In the genomic region with DNA sequence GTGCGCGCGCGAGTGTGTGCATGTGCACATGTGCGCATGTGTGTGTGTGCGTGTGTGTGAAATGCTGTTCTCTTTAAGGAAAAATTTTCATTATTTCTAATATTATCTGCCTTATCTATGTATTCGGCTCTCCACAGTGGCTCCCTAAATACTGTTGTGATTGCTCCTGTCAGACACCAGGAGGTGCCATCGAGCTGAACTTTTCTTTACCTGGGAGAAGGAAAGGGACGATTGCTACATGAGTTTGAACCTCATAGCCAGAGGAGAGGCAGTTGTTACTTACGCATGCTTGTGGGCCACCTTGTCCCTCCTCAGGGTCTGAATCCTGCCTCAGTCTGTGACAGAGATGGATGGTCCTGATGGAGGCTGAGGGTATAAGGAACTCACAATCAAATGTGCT, we compare ENCODE assay signal across 10 mouse cellular contexts. TPM values are rescaled to one million over a fixed set of nuclear protein-coding genes. Genes with fewer than 3 reads are reported as not detected.
A peak's percentile ranks its signal among the peaks of the same experiment; 100 is the strongest.
DNase-seq lines count a peak whose midpoint lies in the region; ATAC-seq lines count a peak whose summit lies in the region.
"Had no signal": no experiment of that assay in that cellular context is flagged by ENCODE, and none has a peak within 500 bp of the region (broad histone marks: within the 10 kb centered on the region; RNA-seq: fewer than 3 reads in every experiment).

No protein-coding gene starts in this region.

- H3K27me3 ChIP-seq in kidney, embryonic 15.5 days: no peaks in the 10 kb centered on the region
- H3K27me3 ChIP-seq in neural tube, embryonic 11.5 days (ENCODE audit: control insufficient read depth, insufficient read depth, low read length): no peaks in the 10 kb centered on the region
- H3K27me3 ChIP-seq: lung, embryonic 15.5 days had no signal

- no peak overlapping the region for H3K27ac ChIP-seq in kidney, embryonic 15.5 days
- H3K27ac ChIP-seq in neural tube, embryonic 11.5 days (ENCODE audit: low read depth, low read length): no peak overlapping the region
- H3K27ac ChIP-seq: lung, embryonic 15.5 days had no signal

- H3K4me2 ChIP-seq in kidney, embryonic 15.5 days: no peak overlapping the region
- H3K4me2 ChIP-seq in neural tube, embryonic 11.5 days (ENCODE audit: low read depth): no peak overlapping the region
- H3K4me2 ChIP-seq: lung, embryonic 15.5 days had no signal

- peaks cover 4% of the 10 kb centered on the region; the same call in 1 of the 2 replicates for H3K4me1 ChIP-seq in kidney, embryonic 15.5 days
- H3K4me1 ChIP-seq in neural tube, embryonic 11.5 days (ENCODE audit: control insufficient read depth, insufficient read depth, low read length): no peaks in the 10 kb centered on the region

- ATAC-seq in kidney, embryonic 15.5 days (replicated peaks; ENCODE audit: low FRiP score): no peak
- ATAC-seq in neural tube, embryonic 11.5 days (ENCODE audit: insufficient read depth, low FRiP score, low TSS enrichment): no peak
- no peak; the same call in 1 of the 2 replicates for ATAC-seq in monocyte, adult 5-6 weeks (replicated peaks; ENCODE audit: insufficient number of reproducible peaks, low FRiP score, low TSS enrichment, poor library complexity, severe bottlenecking)

- no peak overlapping the region for H3K4me3 ChIP-seq in kidney, embryonic 15.5 days (replicated peaks)
- H3K4me3 ChIP-seq in neural tube, embryonic 11.5 days (ENCODE audit: low read depth, low read length): no peak overlapping the region
- H3K4me3 ChIP-seq: erythroblast, embryonic 14.5 days; lung, embryonic 15.5 days had no signal

- no peak overlapping the region for H3K9ac ChIP-seq in kidney, embryonic 15.5 days
- H3K9ac ChIP-seq in neural tube, embryonic 11.5 days (ENCODE audit: low read length): no peak overlapping the region
- H3K9ac ChIP-seq: lung, embryonic 15.5 days had no signal

- H3K9me3 ChIP-seq in kidney, embryonic 15.5 days (replicated peaks): no peaks in the 10 kb centered on the region
- no peaks in the 10 kb centered on the region for H3K9me3 ChIP-seq in neural tube, embryonic 11.5 days (ENCODE audit: control insufficient read depth, low read length)
- H3K9me3 ChIP-seq: lung, embryonic 15.5 days had no signal

- no peaks in the 10 kb centered on the region for H3K36me3 ChIP-seq in kidney, embryonic 15.5 days
- no peaks in the 10 kb centered on the region for H3K36me3 ChIP-seq in neural tube, embryonic 11.5 days (ENCODE audit: control insufficient read depth, insufficient read depth, low read length)
- H3K36me3 ChIP-seq: lung, embryonic 15.5 days had no signal

- peak; percentile 45 for DNase-seq in kidney, adult 9 months
- peak; percentile 12 to 41 for DNase-seq in CD8-positive naive resting alpha-beta T cell, adult 2 months (ENCODE audit: low read depth in 2 of 2, low spot score in 2 of 2)
- peak; percentile 84 for DNase-seq in ZHBTc4 (ENCODE audit: low read depth, low spot score)
- DNase-seq in embryo, embryonic 10.5 days (ENCODE audit: low spot score): peak; percentile 71
- DNase-seq in layer of hippocampus, postnatal 14 days (ENCODE audit: low spot score in 2 of 2): peak; percentile 18 to 47
- peak; percentile 28 for DNase-seq in neural tube, embryonic 11.5 days (ENCODE audit: low spot score)

- 56% methylated on average over 10 of the region's 10 CpGs for whole genome bisulfite sequencing in kidney, embryonic 15.5 days
- WGBS in neural tube, embryonic 11.5 days: 53% methylated on average over 10 of the region's 10 CpGs

RNA-seq across cellular contexts. Expression of a gene that starts 24.5 kb away (rescaled TPM):
- not detected in 2 replicates for polyA plus RNA-seq in kidney, embryonic 15.5 days (2015; fragmentation: Nextera tagmentation; extraction: Ambion mirVana)
- total RNA-seq in layer of hippocampus, postnatal 14 days (2021): not detected
- not detected in 2 replicates for polyA plus RNA-seq in neural tube, embryonic 11.5 days (2014; fragmentation: Nextera tagmentation; extraction: Ambion mirVana)
- not detected in 3 replicates for total RNA-seq in monocyte, adult 5-6 weeks (2017)
- polyA plus RNA-seq: erythroblast, embryonic 14.5 days; lung, embryonic 15.5 days had no signal

RNA-seq across cellular contexts. Expression of a gene that starts 27.9 kb away (rescaled TPM):
- polyA plus RNA-seq in kidney, embryonic 15.5 days (2015; fragmentation: Nextera tagmentation; extraction: Ambion mirVana): not detected in 2 replicates
- total RNA-seq in layer of hippocampus, postnatal 14 days (2021): not detected
- polyA plus RNA-seq in neural tube, embryonic 11.5 days (2014; fragmentation: Nextera tagmentation; extraction: Ambion mirVana): 0.39 TPM in 1 of 2 replicates, not detected in the other
- total RNA-seq in monocyte, adult 5-6 weeks (2017): not detected in 3 replicates
- polyA plus RNA-seq: erythroblast, embryonic 14.5 days; lung, embryonic 15.5 days had no signal

RNA-seq across cellular contexts. Expression of a gene that starts 54.2 kb away (rescaled TPM):
- polyA plus RNA-seq in kidney, embryonic 15.5 days (2015; fragmentation: Nextera tagmentation; extraction: Ambion mirVana): 1.6 and 2.7 TPM in 2 replicates
- total RNA-seq in layer of hippocampus, postnatal 14 days (2021): 1 to 10 TPM; 4.2 to 5.3 TPM
- polyA plus RNA-seq in neural tube, embryonic 11.5 days (2014; fragmentation: Nextera tagmentation; extraction: Ambion mirVana): 2.9 and 3.3 TPM in 2 replicates
- total RNA-seq in monocyte, adult 5-6 weeks (2017): 0.10 TPM in 1 of 3 replicates, not detected in the others
- polyA plus RNA-seq: erythroblast, embryonic 14.5 days had no signal

Comparison
In these comparisons a context has a peak if more than half of its experiments do, and no peak if none do; other contexts are left out.
1. DNase-seq: peak in every context shown above with its lines; median percentile 84 in ZHBTc4; 71 in embryo, embryonic 10.5 days; 45 in kidney, adult 9 months; 32 in layer of hippocampus, postnatal 14 days; 28 in neural tube, embryonic 11.5 days; 26 in CD8-positive naive resting alpha-beta T cell, adult 2 months.